Mouse (Mus musculus): ENCODE measurements around the gene Smox.

GRCm38 (mm10) chr2:131506358-131506757 is 15.1 kb downstream of the Smox start:
- no peak for TF ChIP-seq POLR2A (IDR thresholded peaks at IDR 0.05; ENCODE audit: control insufficient read depth, extremely low read depth, insufficient read depth, low read length, poor library complexity)
- TF ChIP-seq CTCF (IDR thresholded peaks at IDR 0.05; ENCODE audit: borderline replicate concordance, control insufficient read depth, extremely low read depth, insufficient read depth, low read length, poor library complexity), result no peak

Data from thymus, adult 2 months (tissue).